Mouse (Mus musculus) liver, embryonic 13.5 days (tissue): Measurements from ENCODE around the gene Cuta. TPM values are rescaled to one million over a fixed set of nuclear protein-coding genes. Genes with fewer than 3 reads are reported as not detected.
"Not testable (repeated sequence)": the region's sequence is repeated elsewhere in the genome, so short reads cannot be mapped to it uniquely, and the experiment has no call there.

ENCODE experiments used
- ATAC-seq: fragments of 200-750 bp; cut with Nextera tagmentation; 2 replicates; pipeline ENCODE4 v1.8.0; 2017; ENCODE audit warnings: low read depth, mild to moderate bottlenecking, moderate number of reproducible peaks, moderate library complexity
- DNase-seq: peaks from one replicate; pipeline ENCODE4 v3.0.0; 2022
- H3K27ac ChIP-seq: fragments of 300-500 bp; sonication (generic); 2 replicates; pipeline ENCODE4 v1.5.1; 2015; ENCODE audit warnings: moderate library complexity, mild to moderate bottlenecking, inconsistent platforms
- H3K27me3 ChIP-seq: fragments of 300-500 bp; sonication (generic); 2 replicates; pipeline ENCODE4 v1.6.1; 2015; ENCODE audit warnings: mild to moderate bottlenecking, inconsistent platforms
- H3K36me3 ChIP-seq: fragments of 300-500 bp; sonication (generic); 2 replicates; pipeline ENCODE4 v1.6.1; 2015; ENCODE audit warnings: mild to moderate bottlenecking, inconsistent platforms
- H3K4me1 ChIP-seq: fragments of 300-500 bp; sonication (generic); replicated peaks from 2 replicates; pipeline ENCODE4 v1.6.1; 2015; ENCODE audit warnings: inconsistent platforms
- H3K4me2 ChIP-seq: fragments of 300-500 bp; sonication (generic); 2 replicates; pipeline ENCODE4 v1.6.1; 2015; ENCODE audit warnings: inconsistent platforms, mild to moderate bottlenecking, moderate library complexity
- H3K4me3 ChIP-seq: fragments of 300-500 bp; sonication (generic); replicated peaks from 2 replicates; pipeline ENCODE4 v1.5.1; 2015; ENCODE audit warnings: mild to moderate bottlenecking, inconsistent platforms
- H3K9ac ChIP-seq: fragments of 300-500 bp; sonication (generic); 2 replicates; pipeline ENCODE4 v1.6.1; 2015; ENCODE audit warnings: mild to moderate bottlenecking, inconsistent platforms
- H3K9me3 ChIP-seq: fragments of 300-500 bp; sonication (generic); replicated peaks from 2 replicates; pipeline ENCODE4 v1.6.1; 2016; ENCODE audit warnings: inconsistent platforms
- WGBS: fragments of 180-500 bp; shearing (Covaris S2); methylation state at CpG from one replicate; pipeline ENCODE4 v1.1.7; 2015; ENCODE audit not compliant: insufficient replicate concordance; 5-methylcytosine and 5-hydroxymethylcytosine counted together
- polyA plus RNA-seq: library from polyadenylated mRNA; unstranded; fragments of >200 nt; fragmentation: Nextera tagmentation; extraction: Ambion mirVana; gene quantifications from 2 replicates; pipeline ENCODE4 v1.2.1, GENCODE M21; 2015

Cuta gene
- polyA plus RNA-seq = 111 and 118 TPM in 2 replicates

- Histone ChIP-seq H3K4me1 (peaks cover 46% of the 10 kb centered on the region), H3K36me3 (peaks cover 37% of the 10 kb centered on the region), H3K4me2 (peak within 1 kb of the TSS; percentile 97), H3K27me3 (peaks cover 2% of the 10 kb centered on the region; the same call in 1 of the 2 replicates), H3K27ac (peak within 1 kb of the TSS; percentile 95), H3K4me3 (peak within 1 kb of the TSS; percentile 78), H3K9me3 (no peaks in the 10 kb centered on the region), H3K9ac (peak within 1 kb of the TSS; percentile 93)
- ATAC-seq (peak; percentile 89), DNase-seq (peak; percentile 100)
- WGBS = under 1% methylated on average over 70 of the region's 70 CpGs
Observed at GRCm38 (mm10) chr17:26939178-26939972, at the start of gene Cuta. TSS of gene Cuta (minus strand) at chr17:26939569.

DNA sequence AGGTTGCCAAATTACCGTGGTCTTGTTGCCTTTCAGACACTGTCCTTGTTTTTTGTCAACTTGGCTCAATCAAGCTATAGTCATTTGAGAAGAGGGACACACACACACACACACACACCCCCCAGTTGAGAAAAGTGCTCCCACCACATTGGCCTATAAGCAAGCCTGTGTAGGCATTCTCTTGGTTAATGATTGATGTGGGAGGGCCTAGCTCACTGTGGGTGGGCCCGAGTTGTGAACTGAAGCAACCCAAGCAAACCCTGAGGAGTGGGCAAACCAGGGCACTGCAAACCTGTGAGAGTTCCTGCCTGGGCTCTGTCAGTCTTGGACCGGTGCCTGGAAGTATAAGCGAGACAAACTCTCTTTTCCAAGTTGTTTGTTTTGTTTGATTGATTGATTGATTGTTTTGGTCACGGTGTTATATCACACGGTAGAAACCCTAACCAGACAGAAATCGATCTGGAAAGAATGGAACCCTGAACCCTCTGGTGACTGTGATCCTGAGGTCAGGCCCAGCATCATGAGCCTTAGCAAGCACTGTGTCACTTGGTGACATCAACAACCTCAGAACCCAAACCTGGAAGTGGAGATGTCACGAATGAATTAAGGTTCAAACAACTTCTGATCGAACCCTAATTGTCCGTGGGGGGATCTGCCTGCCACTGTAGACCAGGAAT is 46.3 kb upstream of the Cuta start:
- DNase-seq (no peak), ATAC-seq (peak; percentile 65; the same call in 1 of the 2 replicates)
- WGBS = 70% methylated on average over 10 of the region's 10 CpGs
- no peak overlapping the region for H3K27ac ChIP-seq
- peaks cover 2% of the 10 kb centered on the region; the same call in 1 of the 2 replicates for H3K4me1 ChIP-seq
- H3K9ac ChIP-seq = no peak overlapping the region
- no peaks in the 10 kb centered on the region for H3K27me3 ChIP-seq
- H3K9me3 ChIP-seq = 0 out of 2 replicates have a peak, but pooled peaks cover 4% of the 10 kb centered on the region
- no peak overlapping the region for H3K4me2 ChIP-seq
- peaks cover 8% of the 10 kb centered on the region for H3K36me3 ChIP-seq
- H3K4me3 ChIP-seq = no peak overlapping the region

DNA sequence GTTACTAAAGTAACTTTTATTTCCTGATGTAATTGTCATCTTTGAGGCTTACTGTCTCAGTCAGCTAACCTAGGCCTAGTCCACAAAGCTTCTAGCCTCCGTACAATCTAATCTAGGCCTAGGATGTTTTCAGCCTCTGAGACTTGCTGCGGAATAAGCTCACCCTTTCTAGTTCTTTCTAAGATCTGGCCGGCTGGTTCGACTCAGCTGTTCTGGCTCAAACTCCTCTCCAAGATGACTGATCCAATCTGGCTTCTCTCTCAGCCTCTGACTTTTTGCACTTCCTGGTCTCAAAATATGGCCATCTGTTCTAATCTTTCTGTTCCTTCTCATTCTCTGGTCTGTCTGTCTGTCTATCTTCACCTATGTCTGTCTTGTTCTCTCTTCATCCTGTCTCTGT is 44.0 kb upstream of the Cuta start:
- H3K27me3 ChIP-seq = no peaks in the 10 kb centered on the region
- H3K4me3 ChIP-seq = no peak overlapping the region
- no peak overlapping the region for H3K27ac ChIP-seq
- H3K9ac ChIP-seq = no peak overlapping the region
- WGBS = 84% methylated on average over 4 of the region's 4 CpGs
- H3K4me1 ChIP-seq = peaks cover 6% of the 10 kb centered on the region; the same call in 1 of the 2 replicates
- DNase-seq = no peak
- peaks cover 27% of the 10 kb centered on the region for H3K36me3 ChIP-seq
- H3K9me3 ChIP-seq = 0 out of 2 replicates have a peak, but pooled peaks cover 4% of the 10 kb centered on the region
- H3K4me2 ChIP-seq = no peak overlapping the region
- ATAC-seq = no peak

DNA sequence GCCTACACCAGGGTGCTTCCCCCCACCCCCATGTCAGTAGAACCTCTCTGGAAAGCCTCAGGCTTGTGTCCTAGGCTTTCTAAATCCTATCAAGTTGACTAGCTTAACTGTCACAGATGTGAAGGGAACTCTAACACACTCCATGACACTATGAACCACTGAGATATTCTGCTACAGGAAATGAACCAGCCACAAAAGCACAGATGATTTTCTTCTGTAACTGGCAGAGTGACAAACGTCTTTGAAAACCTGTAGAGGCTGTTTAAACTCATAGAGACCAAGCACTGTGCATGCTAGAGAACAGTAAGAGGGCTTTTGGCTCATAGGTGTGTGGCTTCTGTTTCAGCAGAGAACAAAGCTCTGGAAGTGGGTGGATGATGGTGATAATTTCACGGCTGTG is 41.7 kb upstream of the Cuta start:
- H3K27me3 ChIP-seq = no peaks in the 10 kb centered on the region
- WGBS = 27% methylated on average over 2 of the region's 2 CpGs
- H3K27ac ChIP-seq = no peak overlapping the region
- no peak overlapping the region for H3K4me3 ChIP-seq
- H3K36me3 ChIP-seq = peaks cover 45% of the 10 kb centered on the region
- H3K9me3 ChIP-seq = no peaks in the 10 kb centered on the region
- no peak overlapping the region for H3K4me2 ChIP-seq
- DNase-seq (no peak), ATAC-seq (no peak)
- peaks cover 14% of the 10 kb centered on the region for H3K4me1 ChIP-seq
- H3K9ac ChIP-seq = no peak overlapping the region

DNA sequence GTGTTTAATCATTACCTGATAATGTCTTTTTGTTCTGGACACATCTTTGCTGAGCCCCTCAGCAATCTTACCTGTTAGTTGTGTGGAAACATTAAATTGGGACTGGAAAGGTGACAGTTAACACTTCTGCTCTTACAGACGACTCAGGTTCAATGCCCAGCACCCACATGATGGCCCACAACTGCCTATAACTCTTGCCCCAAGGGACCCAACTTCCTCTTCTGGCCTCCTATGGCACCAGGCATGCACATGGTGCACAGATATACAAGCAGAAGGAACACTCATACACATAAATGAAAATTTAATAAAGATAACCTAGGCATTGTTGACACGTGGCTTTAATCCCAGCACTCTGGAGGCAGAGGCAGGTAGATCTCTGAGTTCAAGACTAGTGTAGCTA is 40.1 kb upstream of the Cuta start:
- Histone ChIP-seq H3K27ac (no peak overlapping the region), H3K9ac (no peak overlapping the region), H3K4me2 (no peak overlapping the region), H3K4me1 (peaks cover 30% of the 10 kb centered on the region), H3K36me3 (peaks cover 61% of the 10 kb centered on the region), H3K4me3 (no peak overlapping the region), H3K9me3 (no peaks in the 10 kb centered on the region), H3K27me3 (no peaks in the 10 kb centered on the region)
- DNase-seq (no peak), ATAC-seq (no peak)
- 51% methylated on average over 2 of the region's 2 CpGs for whole genome bisulfite sequencing

- H3K4me2 ChIP-seq, H3K9me3 ChIP-seq, H3K4me3 ChIP-seq, H3K27ac ChIP-seq, H3K27me3 ChIP-seq, ATAC-seq, DNase-seq, H3K9ac ChIP-seq: not testable (repeated sequence)
- H3K4me1 ChIP-seq = peaks cover 44% of the 10 kb centered on the region
- H3K36me3 ChIP-seq = peaks cover 62% of the 10 kb centered on the region
- 78% methylated on average over 6 of the region's 6 CpGs for WGBS
Observed at GRCm38 (mm10) chr17:26977354-26977753, 38.0 kb upstream of the Cuta start.

DNA sequence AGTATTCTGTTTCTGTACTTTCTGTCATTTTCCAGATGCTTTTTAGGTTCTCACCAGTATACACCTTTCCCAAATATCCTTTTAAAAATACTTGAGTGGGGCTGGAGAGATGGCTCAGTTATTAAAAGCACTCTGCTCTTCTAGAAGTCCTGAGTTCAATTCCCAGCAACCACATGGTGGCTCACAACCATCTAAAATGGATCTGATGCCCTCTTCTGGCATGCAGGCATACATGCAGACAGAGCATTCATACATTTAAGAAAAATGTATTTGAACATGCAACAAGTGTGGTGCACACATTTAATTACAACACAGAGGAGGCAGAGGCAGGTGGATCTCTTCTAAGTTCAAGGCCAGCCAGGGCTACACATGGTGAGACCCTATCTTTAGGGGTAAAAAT is 36.0 kb upstream of the Cuta start:
- H3K4me1 ChIP-seq = peaks cover 58% of the 10 kb centered on the region

GRCm38 (mm10) chr17:26974547-26974946 is 35.2 kb upstream of the Cuta start:
- Histone ChIP-seq H3K4me2 (peak overlapping the region; percentile 95), H3K4me3 (peak overlapping the region; percentile 86), H3K27me3 (no peaks in the 10 kb centered on the region), H3K27ac (0 out of 2 replicates have a peak overlapping the region, but pooled peaks have one; percentile 3), H3K36me3 (peaks cover 50% of the 10 kb centered on the region), H3K4me1 (peaks cover 61% of the 10 kb centered on the region), H3K9me3 (no peaks in the 10 kb centered on the region), H3K9ac (0 out of 2 replicates have a peak overlapping the region, but pooled peaks have one; percentile 84)
- ATAC-seq (no peak), DNase-seq (no peak)
- 84% methylated on average over 15 of the region's 15 CpGs for WGBS

More for the DNA sequence above, 36.0 kb upstream of the Cuta start:
- Histone ChIP-seq H3K4me2 (no peak overlapping the region), H3K27me3 (no peaks in the 10 kb centered on the region), H3K9ac (no peak overlapping the region), H3K36me3 (peaks cover 56% of the 10 kb centered on the region), H3K4me3 (no peak overlapping the region), H3K27ac (no peak overlapping the region), H3K9me3 (no peaks in the 10 kb centered on the region)
- DNase-seq = no peak
- no peak for ATAC-seq

DNA sequence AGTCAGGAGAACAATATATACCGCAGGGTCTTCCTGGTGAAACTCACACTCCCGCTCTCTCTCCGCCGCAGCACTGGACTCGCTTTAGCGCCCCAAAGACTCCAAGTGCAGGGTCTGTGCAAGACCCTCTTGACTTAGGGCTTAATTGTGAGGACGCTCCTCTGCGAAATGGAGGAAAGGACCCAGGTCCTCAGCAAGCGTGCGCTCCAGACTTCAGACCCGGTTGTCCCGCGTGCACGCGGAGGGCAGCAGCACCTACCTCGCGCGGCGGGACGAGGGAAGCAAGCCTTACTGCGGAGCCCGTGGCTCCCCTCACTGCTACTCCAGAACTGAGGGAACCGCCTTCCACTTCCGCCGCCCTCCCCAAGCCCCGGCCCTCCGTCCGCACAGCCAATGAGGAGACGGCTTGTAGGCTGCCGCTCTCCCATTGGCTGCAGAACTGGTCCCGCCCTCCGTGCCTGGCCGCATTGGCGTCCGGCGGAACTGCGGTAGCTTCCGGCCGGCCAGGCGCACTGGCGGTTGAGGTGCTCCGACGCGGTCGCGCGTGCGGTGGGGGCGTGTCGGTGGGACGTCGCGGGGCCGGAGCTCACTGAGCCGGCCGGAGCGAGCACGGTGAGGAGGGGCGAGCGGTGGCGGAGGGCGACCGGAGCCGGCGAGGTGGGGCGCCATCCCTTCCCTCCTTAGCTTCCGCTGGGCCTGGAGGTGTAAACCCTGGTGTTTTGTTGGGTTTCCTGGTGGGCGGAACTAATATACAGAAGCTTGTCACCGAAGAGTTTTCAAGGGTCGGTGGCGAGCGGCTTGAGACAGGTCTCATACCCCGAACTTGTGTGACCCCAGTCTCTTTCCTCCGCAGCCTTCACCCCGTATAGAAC is 33.6 kb upstream of the Cuta start, which contains the start of gene Zbtb9:
Zbtb9 (plus strand) TSS at position 465 of the 872 bp plus-strand sequence.
- H3K27me3 ChIP-seq = no peaks in the 10 kb centered on the region
- peak within 1 kb of the TSS; percentile 95 for H3K4me2 ChIP-seq
- ATAC-seq (peak; percentile 99), DNase-seq (peak; percentile 96)
- H3K9me3 ChIP-seq = no peaks in the 10 kb centered on the region
- WGBS = under 1% methylated on average over 75 of the region's 75 CpGs
- H3K27ac ChIP-seq = peak within 1 kb of the TSS; percentile 84
- peak within 1 kb of the TSS; percentile 89 for H3K9ac ChIP-seq
- H3K36me3 ChIP-seq = peaks cover 35% of the 10 kb centered on the region
- H3K4me3 ChIP-seq = peak within 1 kb of the TSS; percentile 86
- H3K4me1 ChIP-seq = peaks cover 61% of the 10 kb centered on the region

GRCm38 (mm10) chr17:26972107-26972506 is 32.7 kb upstream of the Cuta start:
- peaks cover 28% of the 10 kb centered on the region for H3K36me3 ChIP-seq
- H3K4me3 ChIP-seq = peak overlapping the region; percentile 86
- WGBS = 2% methylated on average over 3 of the region's 3 CpGs

More at GRCm38 (mm10) chr17:26972107-26972506, 32.7 kb upstream of the Cuta start:
- no peak for ATAC-seq
- Histone ChIP-seq H3K4me1 (peaks cover 61% of the 10 kb centered on the region), H3K9me3 (no peaks in the 10 kb centered on the region), H3K4me2 (peak overlapping the region; percentile 95), H3K27ac (peak overlapping the region; percentile 84), H3K9ac (peak overlapping the region; percentile 89), H3K27me3 (no peaks in the 10 kb centered on the region)
- DNase-seq = no peak
